Mouse (Mus musculus) G1E (cell line): ENCODE results near the gene Il2ra.

ENCODE experiments used
- CTCF ChIP-seq: IDR thresholded peaks from 2 replicates; pipeline ENCODE4 v1.5.1; 2012; ENCODE audit warnings: low read depth, low read length, inconsistent platforms, mixed read lengths
- GATA1 ChIP-seq: IDR thresholded peaks from 2 replicates; pipeline ENCODE4 v1.6.1; 2012; ENCODE audit warnings: borderline replicate concordance, low read length, inconsistent platforms, mixed read lengths
- TAL1 ChIP-seq: conservative IDR thresholded peaks from 2 replicates; pipeline ENCODE4 v1.6.1; 2012; ENCODE audit warnings: low read depth, low read length, inconsistent platforms, mixed read lengths

DNA sequence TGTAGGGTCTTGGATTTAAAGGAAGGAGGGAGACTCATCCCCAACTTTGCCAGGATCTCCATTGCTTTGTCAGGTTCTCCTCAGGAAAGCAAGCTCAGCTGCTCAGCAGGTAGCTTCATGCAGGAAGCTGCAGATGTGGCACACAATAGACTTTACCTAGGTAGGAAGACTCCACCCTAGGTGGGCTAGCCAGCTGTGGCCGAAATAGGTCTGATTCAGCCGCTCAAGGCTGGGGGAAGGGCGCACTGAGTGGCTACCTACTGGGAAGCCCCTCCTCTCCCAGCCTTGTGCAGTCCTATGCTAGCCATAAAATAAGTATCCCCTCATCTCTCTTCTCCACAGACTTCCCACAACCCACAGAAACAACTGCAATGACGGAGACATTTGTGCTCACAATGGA is 40.1 kb downstream of the Il2ra start:
- TF ChIP-seq CTCF (no peak), GATA1 (no peak), TAL1 (no peak)
